Mouse (Mus musculus) lung, adult 2 months (tissue): ENCODE measurements around the gene Nhs. TPM values are rescaled to one million over a fixed set of nuclear protein-coding genes. Genes with fewer than 3 reads are reported as not detected.

Experiments used
- DNase-seq: peaks from one replicate; pipeline ENCODE4 v3.0.0; 2022
- H3K4me1 ChIP-seq: fragments of 200-500 bp; 2 replicates; pipeline ENCODE4 v1.6.1; 2011; ENCODE audit warnings: low read length; ENCODE audit not compliant: control insufficient read depth, insufficient read depth
- H3K4me3 ChIP-seq: fragments of 200-500 bp; replicated peaks from 2 replicates; pipeline ENCODE3; 2011; ENCODE audit warnings: low read depth, mild to moderate bottlenecking, control low read depth, low read length; ENCODE audit errors: extremely low read depth
- CTCF ChIP-seq: fragments of 200-500 bp; IDR thresholded peaks from 2 replicates; pipeline ENCODE4 v1.5.1; 2011; ENCODE audit warnings: mild to moderate bottlenecking, low read length, control low read depth; ENCODE audit not compliant: insufficient read depth
- POLR2A ChIP-seq: fragments of 200-500 bp; IDR thresholded peaks from 2 replicates; pipeline ENCODE4 v1.6.1; 2011; ENCODE audit warnings: low read depth, mild to moderate bottlenecking, control low read depth, low read length, borderline replicate concordance; ENCODE audit errors: extremely low read depth
- WGBS: fragments of 180-500 bp; shearing (Covaris S2); methylation state at CpG from one replicate; pipeline ENCODE4 v1.1.7; 2018; 5-methylcytosine and 5-hydroxymethylcytosine counted together
- polyA plus RNA-seq: library from polyadenylated mRNA; depleted of rRNA; stranded (reverse); fragments of >200 nt; gene quantifications from 2 replicates; pipeline ENCODE4 v1.2.3, GENCODE M21; 2012

Gene Nhs
- polyA plus RNA-seq, 1 experiment: 0.33 TPM

- no peak for DNase-seq
- Histone ChIP-seq H3K4me3 (no peak overlapping the region), H3K4me1 (no peaks in the 10 kb centered on the region)
- 72% methylated on average over 6 of the region's 6 CpGs for WGBS
- TF ChIP-seq CTCF (no peak), POLR2A (no peak)
Measured at GRCm38 (mm10) chrX:161984961-161985360, 174.6 kb downstream of the Nhs start.

GRCm38 (mm10) chrX:161981399-161981798 lies 178.1 kb downstream of the Nhs start:
- H3K4me1 ChIP-seq: no peaks in the 10 kb centered on the region
- DNase-seq: no peak
- TF ChIP-seq POLR2A: no peak
- no peak for TF ChIP-seq CTCF
- no peak overlapping the region for H3K4me3 ChIP-seq
- WGBS: 57% methylated on average over 6 of the region's 6 CpGs

DNA sequence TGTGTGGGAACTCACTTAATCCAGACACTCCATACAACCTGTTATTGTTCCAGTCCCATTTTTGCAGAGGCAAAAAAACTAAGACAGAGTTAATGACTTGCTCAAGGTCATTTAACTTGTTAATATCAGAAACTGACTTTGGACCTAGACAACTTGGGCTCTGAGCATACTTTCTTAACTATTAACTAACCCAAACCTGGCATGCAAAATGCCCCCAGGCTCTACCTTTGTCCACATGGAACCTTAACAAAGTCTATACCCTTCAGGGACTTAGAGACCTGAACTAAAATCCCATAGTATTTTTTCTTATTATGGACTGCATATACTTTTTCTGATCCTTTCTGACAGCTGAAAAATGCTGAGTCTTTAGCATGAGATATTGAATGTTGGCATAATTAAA lies 179.6 kb downstream of the Nhs start:
- TF ChIP-seq POLR2A (no peak), CTCF (no peak)
- Histone ChIP-seq H3K4me1 (no peaks in the 10 kb centered on the region), H3K4me3 (no peak overlapping the region)
- no peak for DNase-seq

DNA sequence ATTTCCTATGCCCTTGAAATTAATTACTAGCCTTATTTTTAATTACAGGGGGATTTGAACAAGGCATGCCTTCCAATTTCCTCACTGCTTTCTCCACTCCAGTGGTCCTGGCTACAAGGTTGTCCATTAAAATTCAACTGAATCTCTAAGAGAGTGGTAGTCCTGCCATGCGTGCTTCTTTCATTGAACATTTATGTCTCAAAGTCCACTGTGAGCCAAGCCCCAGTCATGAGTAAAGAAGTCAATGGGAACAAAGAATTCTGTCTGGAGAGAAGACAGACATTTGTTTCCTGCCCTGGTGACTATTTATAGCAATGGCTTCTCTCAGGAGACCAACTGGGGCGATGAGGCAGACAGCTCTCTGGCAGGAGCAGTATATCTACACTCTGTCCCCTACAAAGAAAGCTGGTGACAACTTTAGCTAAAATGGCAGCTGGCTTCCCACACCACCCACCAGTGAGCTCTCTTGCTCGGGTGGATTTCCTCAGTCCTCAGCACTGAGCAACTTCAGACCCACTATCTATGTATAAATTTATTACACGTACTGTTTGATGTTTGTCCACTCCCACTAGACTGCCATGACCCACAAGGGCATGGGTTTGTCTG lies 182.2 kb downstream of the Nhs start:
- DNase-seq: no peak
- Histone ChIP-seq H3K4me3 (no peak overlapping the region), H3K4me1 (no peaks in the 10 kb centered on the region)
- no peak for TF ChIP-seq POLR2A
- no peak for TF ChIP-seq CTCF
- WGBS: 60% methylated on average over 4 of the region's 4 CpGs

DNA sequence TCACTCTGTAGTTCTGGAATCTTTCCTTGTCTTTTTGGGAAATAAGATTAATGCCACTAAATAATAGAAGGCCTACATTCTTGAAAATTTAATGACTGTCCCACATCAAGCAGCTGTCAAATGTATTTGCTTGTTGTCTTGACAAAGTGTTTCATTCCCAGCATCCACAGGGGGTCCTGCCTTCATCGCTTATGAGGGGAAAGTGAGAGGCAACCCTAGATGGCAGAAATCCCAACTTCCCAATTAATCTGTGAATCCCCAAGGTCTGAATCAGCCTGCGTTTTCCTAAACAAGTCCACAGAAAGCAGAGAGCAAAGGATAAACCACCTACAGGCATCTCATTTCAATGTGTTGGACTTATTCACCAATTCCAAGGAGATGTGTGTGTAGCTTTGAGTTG lies 183.2 kb downstream of the Nhs start:
- no peak for TF ChIP-seq CTCF
- TF ChIP-seq POLR2A: no peak
- Histone ChIP-seq H3K4me1 (no peaks in the 10 kb centered on the region), H3K4me3 (no peak overlapping the region)
- no peak for DNase-seq
- 80% methylated on average over 2 of the region's 2 CpGs for WGBS

DNA sequence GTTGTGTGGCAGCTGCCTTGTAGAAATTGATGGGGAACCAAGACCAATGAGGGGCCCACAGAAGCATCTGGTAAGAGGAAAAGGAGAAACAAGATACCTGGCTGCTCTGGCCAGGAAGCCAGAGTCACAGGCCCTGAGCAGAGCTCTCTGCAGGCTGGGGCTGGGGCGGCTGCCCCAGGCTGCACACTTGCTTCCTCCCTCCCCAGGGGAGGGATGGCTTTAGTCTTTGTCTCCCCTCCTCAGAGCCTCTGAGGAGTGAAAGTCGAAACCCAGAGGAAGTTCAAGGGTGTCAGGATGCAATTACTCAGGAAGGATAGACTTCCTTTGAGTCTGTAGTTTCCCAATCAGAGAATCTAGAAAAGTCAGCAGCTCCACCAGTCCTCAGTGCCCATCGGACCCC lies 186.0 kb downstream of the Nhs start:
- no peak for DNase-seq
- Histone ChIP-seq H3K4me1 (no peaks in the 10 kb centered on the region), H3K4me3 (no peak overlapping the region)
- TF ChIP-seq CTCF (no peak), POLR2A (no peak)
- 47% methylated on average over 3 of the region's 3 CpGs for WGBS

DNA sequence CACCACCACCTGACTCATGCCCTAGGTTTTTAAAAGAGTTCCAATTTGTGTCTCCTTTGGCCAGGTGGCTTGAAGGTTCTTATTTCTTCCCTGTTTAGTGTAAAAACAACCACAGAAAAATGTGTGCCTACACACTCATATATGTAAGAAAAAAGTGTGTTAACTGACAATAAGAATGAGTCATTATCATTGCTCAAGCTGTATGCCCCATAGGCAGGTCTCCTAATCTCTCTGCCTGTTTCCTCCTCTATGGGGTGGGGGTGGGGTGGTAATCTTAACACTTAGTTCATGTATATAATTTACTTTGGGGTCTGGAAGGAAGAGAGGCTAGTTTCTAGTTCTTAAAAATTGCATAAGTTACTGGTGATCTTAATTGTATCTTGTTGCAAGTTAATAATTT lies 186.8 kb downstream of the Nhs start:
- DNase-seq: no peak
- no peak overlapping the region for H3K4me3 ChIP-seq
- TF ChIP-seq CTCF: no peak
- TF ChIP-seq POLR2A: no peak
- H3K4me1 ChIP-seq: no peaks in the 10 kb centered on the region

- Histone ChIP-seq H3K4me1 (no peaks in the 10 kb centered on the region), H3K4me3 (no peak overlapping the region)
- 76% methylated on average over 3 of the region's 3 CpGs for WGBS
- no peak for TF ChIP-seq CTCF
- TF ChIP-seq POLR2A: no peak
- DNase-seq: no peak
Measured at GRCm38 (mm10) chrX:161971961-161972502, 187.5 kb downstream of the Nhs start.

GRCm38 (mm10) chrX:161971131-161971530 lies 188.4 kb downstream of the Nhs start:
- no peaks in the 10 kb centered on the region for H3K4me1 ChIP-seq
- DNase-seq: no peak
- 87% methylated on average over 1 of the region's 1 CpGs for WGBS
- TF ChIP-seq POLR2A: no peak
- no peak for TF ChIP-seq CTCF
- no peak overlapping the region for H3K4me3 ChIP-seq

- Histone ChIP-seq H3K4me1 (no peaks in the 10 kb centered on the region), H3K4me3 (no peak overlapping the region)
- 43% methylated on average over 4 of the region's 4 CpGs for WGBS
- DNase-seq: no peak
- no peak for TF ChIP-seq POLR2A
- TF ChIP-seq CTCF: 0 out of 2 replicates have a peak, but pooled peaks have one; percentile 15
Measured at GRCm38 (mm10) chrX:161967692-161968091, 191.8 kb downstream of the Nhs start.
